Mouse (Mus musculus): Measurements from ENCODE around the gene Il17c. TPM values are rescaled to one million over a fixed set of nuclear protein-coding genes. Genes with fewer than 3 reads are reported as not detected.

The Il17c gene
- total and polyA plus RNA-seq, 3 experiments, result not detected

DNA sequence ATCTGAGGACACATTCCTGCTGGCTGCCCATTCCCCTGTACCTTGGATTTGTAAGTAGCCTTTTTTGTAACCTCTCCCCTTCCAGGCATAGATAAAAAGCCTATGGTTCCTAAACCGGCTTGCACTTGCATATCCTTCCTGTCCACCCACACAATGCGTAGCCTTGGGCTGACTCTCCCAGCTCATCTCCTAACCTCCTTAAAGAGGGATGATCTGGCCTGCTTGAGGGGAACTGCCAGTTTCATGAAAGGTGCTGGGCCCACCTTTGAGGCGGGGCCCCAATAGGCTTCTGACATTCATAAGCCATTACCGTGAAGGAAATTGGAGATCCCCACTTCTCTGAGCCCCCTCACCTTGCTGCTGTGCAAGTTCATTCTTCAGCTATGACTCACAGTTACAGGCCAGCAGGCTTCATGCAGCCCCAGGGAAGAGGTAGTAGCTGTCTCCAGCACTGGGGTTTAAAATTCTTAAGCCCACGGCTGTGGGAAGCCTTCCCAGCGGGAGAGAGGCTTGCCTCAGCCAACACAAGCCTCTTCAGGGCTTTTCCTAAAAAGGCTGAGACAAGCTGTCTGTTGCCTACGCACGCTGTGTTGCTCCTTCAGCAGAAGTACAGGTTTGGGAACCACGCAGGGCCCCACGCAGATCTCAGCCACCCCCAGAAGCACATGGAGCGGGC is 39.8 kb downstream of the Il17c start:
- Histone ChIP-seq H3K4me1 (ENCODE audit: control insufficient read depth, insufficient read depth, low read length) (peaks cover 4% of the 10 kb centered on the region; the same call in 1 of the 2 replicates), H3K79me2 (replicated peaks; ENCODE audit: control insufficient read depth, insufficient read depth, low read length) (no peaks in the 10 kb centered on the region), H3K4me3 (no peak overlapping the region), H3K27ac (no peak overlapping the region), H3K36me3 (ENCODE audit: control insufficient read depth, insufficient read depth, low read length) (no peaks in the 10 kb centered on the region), H3K27me3 (ENCODE audit: control insufficient read depth, insufficient read depth, low read length) (no peaks in the 10 kb centered on the region), H3K9ac (ENCODE audit: low read depth, low read length) (no peak overlapping the region)
- DNase-seq, result no peak
- 75% methylated on average over 11 of the region's 11 CpGs for WGBS
- TF ChIP-seq EP300 (IDR thresholded peaks at IDR 0.05; ENCODE audit: insufficient read depth, low read depth, low read length) (no peak), CTCF (IDR thresholded peaks at IDR 0.05) (no peak), POLR2A (IDR thresholded peaks at IDR 0.05; ENCODE audit: insufficient read depth, low read depth, low read length) (no peak)
- intact Hi-C loops (cut with DNase I), result no loop called here

DNA sequence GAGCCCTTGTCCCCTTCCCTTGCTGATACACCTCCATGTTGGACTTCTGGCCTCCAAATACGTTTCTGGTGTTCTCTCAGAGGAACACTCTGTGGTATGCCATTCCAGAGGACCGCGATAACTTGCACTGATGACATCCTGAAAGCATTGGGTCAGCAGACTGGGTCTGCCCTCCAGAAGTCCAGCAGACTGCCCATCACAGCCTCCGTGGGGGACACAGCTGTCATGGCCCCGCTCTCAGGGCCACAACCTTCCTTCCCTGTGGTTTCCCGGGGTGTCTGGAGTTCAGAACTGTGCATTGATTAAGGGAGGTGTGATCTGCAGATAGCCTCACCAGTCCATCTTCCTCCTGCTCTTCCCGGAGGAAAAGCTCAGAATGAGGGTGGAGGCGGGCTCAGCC is 40.7 kb downstream of the Il17c start:
- no peak for DNase-seq
- peaks cover 4% of the 10 kb centered on the region; the same call in 1 of the 2 replicates for H3K4me1 ChIP-seq (ENCODE audit: control insufficient read depth, insufficient read depth, low read length)
- H3K27ac ChIP-seq, result no peak overlapping the region
- no peak overlapping the region for H3K4me3 ChIP-seq
- WGBS, result 77% methylated on average over 8 of the region's 8 CpGs
- H3K36me3 ChIP-seq (ENCODE audit: control insufficient read depth, insufficient read depth, low read length), result no peaks in the 10 kb centered on the region
- no peaks in the 10 kb centered on the region for H3K27me3 ChIP-seq (ENCODE audit: control insufficient read depth, insufficient read depth, low read length)
- no peak overlapping the region for H3K9ac ChIP-seq (ENCODE audit: low read depth, low read length)
- H3K79me2 ChIP-seq (replicated peaks; ENCODE audit: control insufficient read depth, insufficient read depth, low read length), result no peaks in the 10 kb centered on the region
- TF ChIP-seq EP300 (IDR thresholded peaks at IDR 0.05; ENCODE audit: insufficient read depth, low read depth, low read length), result no peak
- TF ChIP-seq POLR2A (IDR thresholded peaks at IDR 0.05; ENCODE audit: insufficient read depth, low read depth, low read length), result no peak
- TF ChIP-seq CTCF (IDR thresholded peaks at IDR 0.05), result no peak
- intact Hi-C loops (cut with DNase I), result no loop called here

DNA sequence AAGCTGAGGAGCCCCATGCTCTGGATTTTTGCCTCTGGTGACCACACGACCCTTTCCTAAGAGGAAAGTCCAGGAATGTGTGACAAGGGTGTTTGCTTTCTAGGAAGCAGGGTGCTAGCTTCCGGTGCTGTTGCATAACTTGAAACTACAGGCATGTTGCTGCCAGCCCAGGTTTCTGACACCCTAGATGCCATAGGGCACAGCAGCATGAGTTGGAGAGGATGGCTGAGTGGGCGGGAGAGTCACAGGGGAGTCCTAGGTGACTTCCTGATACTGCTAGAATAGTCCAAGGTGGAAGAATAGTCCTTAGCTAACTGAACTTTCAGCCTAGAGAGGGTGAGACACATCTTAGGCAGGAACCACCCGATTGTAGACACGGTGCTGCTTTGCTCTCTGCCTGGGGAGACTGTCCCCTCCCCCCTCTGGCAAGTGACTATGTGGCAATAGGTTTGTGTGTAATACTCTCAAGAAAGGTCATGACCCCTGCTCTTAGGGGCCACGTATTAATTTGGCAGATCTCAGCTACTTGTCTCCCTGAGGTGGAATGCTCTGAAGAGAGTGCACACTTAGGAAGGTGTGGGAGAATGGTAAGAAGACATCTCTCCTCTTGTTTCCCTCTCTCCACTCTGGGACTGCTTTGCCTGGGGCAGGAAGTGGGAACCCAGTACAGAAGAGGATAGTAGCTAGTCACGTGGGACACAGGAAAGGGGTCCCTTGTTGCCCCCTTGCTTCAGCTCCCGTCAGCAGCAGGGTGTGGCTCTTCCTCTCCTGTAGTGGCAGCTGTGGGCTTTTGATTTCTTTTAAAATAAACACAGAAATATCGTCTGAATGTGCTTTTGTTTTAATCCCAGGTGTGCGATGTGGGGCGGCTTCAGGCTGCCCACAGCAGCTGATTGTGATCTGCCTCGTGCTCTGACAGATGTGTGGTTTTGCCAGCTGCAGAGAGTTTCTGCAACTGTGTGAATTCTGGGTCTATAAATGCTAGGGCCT is 42.1 kb downstream of the Il17c start:
- H3K4me3 ChIP-seq, result no peak overlapping the region
- no peak for DNase-seq
- WGBS, result 39% methylated on average over 12 of the region's 12 CpGs
- no peaks in the 10 kb centered on the region for H3K27me3 ChIP-seq (ENCODE audit: control insufficient read depth, insufficient read depth, low read length)
- intact Hi-C loops (cut with DNase I), result no loop called here
- no peaks in the 10 kb centered on the region for H3K36me3 ChIP-seq (ENCODE audit: control insufficient read depth, insufficient read depth, low read length)
- peaks cover 4% of the 10 kb centered on the region; the same call in 1 of the 2 replicates for H3K4me1 ChIP-seq (ENCODE audit: control insufficient read depth, insufficient read depth, low read length)
- TF ChIP-seq POLR2A (IDR thresholded peaks at IDR 0.05; ENCODE audit: insufficient read depth, low read depth, low read length) (no peak), CTCF (IDR thresholded peaks at IDR 0.05) (no peak), EP300 (IDR thresholded peaks at IDR 0.05; ENCODE audit: insufficient read depth, low read depth, low read length) (no peak)
- H3K27ac ChIP-seq, result no peak overlapping the region
- no peak overlapping the region for H3K9ac ChIP-seq (ENCODE audit: low read depth, low read length)
- no peaks in the 10 kb centered on the region for H3K79me2 ChIP-seq (replicated peaks; ENCODE audit: control insufficient read depth, insufficient read depth, low read length)

DNA sequence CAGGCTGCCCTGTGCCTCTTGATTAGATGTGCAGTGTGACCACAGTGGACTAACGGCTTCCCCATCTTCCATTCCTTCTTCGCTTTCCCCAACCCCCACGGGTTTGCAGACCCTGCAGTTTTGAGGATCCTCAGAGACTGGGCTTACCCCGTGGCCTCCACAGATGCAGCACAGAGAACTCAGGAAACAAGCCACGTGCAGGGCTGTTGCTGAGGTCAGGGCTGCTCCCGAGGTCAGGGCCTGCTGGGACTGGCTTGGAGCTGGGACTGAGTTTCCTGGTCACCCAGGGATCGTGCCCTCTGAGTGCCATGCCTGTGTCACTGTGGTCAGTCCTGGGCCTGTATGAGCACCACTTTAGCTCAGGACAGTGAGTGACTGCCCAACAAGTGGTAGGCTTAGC is 43.2 kb downstream of the Il17c start:
- Histone ChIP-seq H3K27ac (no peak overlapping the region), H3K79me2 (replicated peaks; ENCODE audit: control insufficient read depth, insufficient read depth, low read length) (no peaks in the 10 kb centered on the region), H3K27me3 (ENCODE audit: control insufficient read depth, insufficient read depth, low read length) (no peaks in the 10 kb centered on the region), H3K4me3 (no peak overlapping the region), H3K9ac (ENCODE audit: low read depth, low read length) (no peak overlapping the region), H3K36me3 (ENCODE audit: control insufficient read depth, insufficient read depth, low read length) (no peaks in the 10 kb centered on the region), H3K4me1 (ENCODE audit: control insufficient read depth, insufficient read depth, low read length) (peaks cover 2% of the 10 kb centered on the region; the same call in 1 of the 2 replicates)
- no peak for DNase-seq
- intact Hi-C loops (cut with DNase I), result no loop called here
- TF ChIP-seq CTCF (IDR thresholded peaks at IDR 0.05) (no peak), POLR2A (IDR thresholded peaks at IDR 0.05; ENCODE audit: insufficient read depth, low read depth, low read length) (no peak), EP300 (IDR thresholded peaks at IDR 0.05; ENCODE audit: insufficient read depth, low read depth, low read length) (no peak)
- WGBS, result 64% methylated on average over 7 of the region's 7 CpGs

DNA sequence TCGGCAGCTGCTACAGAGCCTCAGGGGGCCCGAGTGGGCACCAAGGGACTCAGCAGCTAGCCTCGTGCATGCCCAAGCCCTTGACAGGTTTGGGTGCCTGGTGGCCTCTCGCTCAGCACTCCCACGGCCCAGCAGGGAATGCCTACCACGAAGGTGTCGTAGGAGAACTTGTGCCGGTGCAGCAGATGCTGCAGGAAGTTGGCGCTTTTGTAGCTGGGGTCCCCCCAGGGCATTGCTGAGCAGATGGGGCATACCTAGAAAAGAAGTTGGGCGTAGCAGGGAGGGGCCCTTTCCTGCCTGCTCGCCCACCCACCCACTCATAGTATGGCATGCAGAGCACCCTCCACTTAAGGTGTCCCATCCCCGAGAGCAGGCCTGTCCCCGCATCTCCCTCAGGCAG is 46.0 kb downstream of the Il17c start:
- Histone ChIP-seq H3K36me3 (ENCODE audit: control insufficient read depth, insufficient read depth, low read length) (no peaks in the 10 kb centered on the region), H3K27me3 (ENCODE audit: control insufficient read depth, insufficient read depth, low read length) (no peaks in the 10 kb centered on the region), H3K27ac (no peak overlapping the region), H3K4me3 (no peak overlapping the region), H3K4me1 (ENCODE audit: control insufficient read depth, insufficient read depth, low read length) (no peaks in the 10 kb centered on the region), H3K79me2 (replicated peaks; ENCODE audit: control insufficient read depth, insufficient read depth, low read length) (no peaks in the 10 kb centered on the region), H3K9ac (ENCODE audit: low read depth, low read length) (no peak overlapping the region)
- intact Hi-C loops (cut with DNase I), result no loop called here
- DNase-seq, result no peak
- 88% methylated on average over 13 of the region's 13 CpGs for WGBS
- TF ChIP-seq CTCF (IDR thresholded peaks at IDR 0.05), result no peak
- no peak for TF ChIP-seq EP300 (IDR thresholded peaks at IDR 0.05; ENCODE audit: insufficient read depth, low read depth, low read length)
- no peak for TF ChIP-seq POLR2A (IDR thresholded peaks at IDR 0.05; ENCODE audit: insufficient read depth, low read depth, low read length)

All from heart, adult 2 months (tissue).